Mouse (Mus musculus): ENCODE measurements around the gene Mup8. TPM values are rescaled to one million over a fixed set of nuclear protein-coding genes. Genes with fewer than 3 reads are reported as not detected.

The Mup8 gene
- not detected for total RNA-seq (2023)

GRCm38 (mm10) chr4:60222499-60222898, at the start of gene Mup8:
Gene Mup8 (minus strand): TSS chr4:60222599.

Other genes with a start within 250 kb of the Mup8 start
- gene Mup7, start 152.1 kb downstream of the Mup8 start, total RNA-seq (2023), result not detected
- not detected for gene Mup2, start 68.3 kb downstream of the Mup8 start, total RNA-seq (2023)
- gene Mup9, start 199.4 kb upstream of the Mup8 start, total RNA-seq (2023), result not detected